Mouse (Mus musculus): ENCODE results near the gene Nsl1. TPM values are rescaled to one million over a fixed set of nuclear protein-coding genes. Genes with fewer than 3 reads are reported as not detected.

Nsl1 gene
- polyA plus RNA-seq, 1 experiment from 2014 or later: 1.5 TPM

- no peak overlapping the region for H3K9ac ChIP-seq (replicated peaks; ENCODE audit: low read depth)
- H3K27me3 ChIP-seq (replicated peaks; ENCODE audit: insufficient read depth, low read length): no peaks in the 10 kb centered on the region
- 47% methylated on average over 9 of the region's 9 CpGs for WGBS
- DNase-seq (ENCODE audit: low spot score) (no peak), ATAC-seq (no peak)
- H3K4me2 ChIP-seq (replicated peaks; ENCODE audit: low read depth, low read length): peak overlapping the region; percentile 93; the same call in 1 of the 2 replicates
- no peaks in the 10 kb centered on the region for H3K9me3 ChIP-seq (ENCODE audit: low read length)
- H3K4me1 ChIP-seq (ENCODE audit: insufficient read depth, low read depth, low read length): peaks cover 9% of the 10 kb centered on the region; the same call in 1 of the 2 replicates
- H3K4me3 ChIP-seq (ENCODE audit: low read depth, low read length): 0 out of 2 replicates have a peak overlapping the region, but pooled peaks have one; percentile 67
- no peaks in the 10 kb centered on the region for H3K36me3 ChIP-seq (ENCODE audit: insufficient read depth, low read length)
- no peak for TF ChIP-seq EP300 (IDR thresholded peaks at IDR 0.05)
- TF ChIP-seq CTCF (IDR thresholded peaks at IDR 0.05): no peak
- H3K27ac ChIP-seq (ENCODE audit: low read length): no peak overlapping the region
These were observed 888 bp downstream of the Nsl1 start for GRCm38 (mm10) chr1:191063700-191064099.

GRCm38 (mm10) chr1:191064535-191064934 is 1.7 kb downstream of the Nsl1 start:
- Histone ChIP-seq H3K4me2 (replicated peaks; ENCODE audit: low read depth, low read length) (no peak overlapping the region), H3K27me3 (replicated peaks; ENCODE audit: insufficient read depth, low read length) (no peaks in the 10 kb centered on the region), H3K4me1 (ENCODE audit: insufficient read depth, low read depth, low read length) (peaks cover 9% of the 10 kb centered on the region; the same call in 1 of the 2 replicates), H3K36me3 (ENCODE audit: insufficient read depth, low read length) (no peaks in the 10 kb centered on the region), H3K9ac (replicated peaks; ENCODE audit: low read depth) (no peak overlapping the region), H3K9me3 (ENCODE audit: low read length) (no peaks in the 10 kb centered on the region), H3K4me3 (ENCODE audit: low read depth, low read length) (no peak overlapping the region), H3K27ac (ENCODE audit: low read length) (no peak overlapping the region)
- WGBS: 84% methylated on average over 2 of the region's 2 CpGs
- ATAC-seq (no peak), DNase-seq (ENCODE audit: low spot score) (no peak)
- no peak for TF ChIP-seq CTCF (IDR thresholded peaks at IDR 0.05)
- no peak for TF ChIP-seq EP300 (IDR thresholded peaks at IDR 0.05)

DNA sequence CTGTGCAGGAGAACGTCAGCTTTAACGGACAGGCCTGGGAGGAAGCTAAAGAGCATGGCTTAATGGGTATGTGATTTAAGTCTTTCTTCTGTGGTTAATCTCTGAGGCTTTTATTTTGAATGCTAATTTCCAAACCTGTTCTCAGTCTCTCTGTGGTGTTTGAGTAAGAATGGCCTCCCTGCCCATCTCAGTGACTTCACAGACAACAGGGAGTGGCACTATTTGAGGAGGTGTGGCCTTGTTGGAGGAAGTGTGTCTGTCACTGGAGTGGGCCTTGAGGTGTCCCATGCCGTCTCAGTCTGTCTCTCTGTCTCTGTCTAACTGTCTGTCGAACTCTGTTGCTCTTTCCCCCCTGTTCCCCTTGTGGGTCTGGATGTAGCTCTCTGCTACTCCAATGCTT is 2.4 kb downstream of the Nsl1 start:
- Histone ChIP-seq H3K36me3 (ENCODE audit: insufficient read depth, low read length) (no peaks in the 10 kb centered on the region), H3K9ac (replicated peaks; ENCODE audit: low read depth) (no peak overlapping the region), H3K4me3 (ENCODE audit: low read depth, low read length) (no peak overlapping the region), H3K27ac (ENCODE audit: low read length) (no peak overlapping the region), H3K27me3 (replicated peaks; ENCODE audit: insufficient read depth, low read length) (no peaks in the 10 kb centered on the region), H3K9me3 (ENCODE audit: low read length) (no peaks in the 10 kb centered on the region), H3K4me1 (ENCODE audit: insufficient read depth, low read depth, low read length) (peaks cover 9% of the 10 kb centered on the region; the same call in 1 of the 2 replicates), H3K4me2 (replicated peaks; ENCODE audit: low read depth, low read length) (no peak overlapping the region)
- no peak for ATAC-seq
- TF ChIP-seq EP300 (IDR thresholded peaks at IDR 0.05): no peak
- TF ChIP-seq CTCF (IDR thresholded peaks at IDR 0.05): no peak
- DNase-seq (ENCODE audit: low spot score): no peak
- 81% methylated on average over 4 of the region's 4 CpGs for WGBS

GRCm38 (mm10) chr1:191068377-191068776 is 5.6 kb downstream of the Nsl1 start:
- Histone ChIP-seq H3K4me3 (ENCODE audit: low read depth, low read length) (no peak overlapping the region), H3K27me3 (replicated peaks; ENCODE audit: insufficient read depth, low read length) (no peaks in the 10 kb centered on the region), H3K9me3 (ENCODE audit: low read length) (no peaks in the 10 kb centered on the region), H3K27ac (ENCODE audit: low read length) (no peak overlapping the region), H3K9ac (replicated peaks; ENCODE audit: low read depth) (no peak overlapping the region), H3K36me3 (ENCODE audit: insufficient read depth, low read length) (no peaks in the 10 kb centered on the region), H3K4me1 (ENCODE audit: insufficient read depth, low read depth, low read length) (peaks cover 1% of the 10 kb centered on the region; the same call in 1 of the 2 replicates), H3K4me2 (replicated peaks; ENCODE audit: low read depth, low read length) (no peak overlapping the region)
- TF ChIP-seq EP300 (IDR thresholded peaks at IDR 0.05) (no peak), CTCF (IDR thresholded peaks at IDR 0.05) (peak; percentile 50)
- WGBS: 79% methylated on average over 5 of the region's 5 CpGs
- DNase-seq (ENCODE audit: low spot score) (no peak), ATAC-seq (no peak)

- Histone ChIP-seq H3K9ac (replicated peaks; ENCODE audit: low read depth) (no peak overlapping the region), H3K27me3 (replicated peaks; ENCODE audit: insufficient read depth, low read length) (no peaks in the 10 kb centered on the region), H3K9me3 (ENCODE audit: low read length) (no peaks in the 10 kb centered on the region), H3K4me3 (ENCODE audit: low read depth, low read length) (no peak overlapping the region), H3K4me2 (replicated peaks; ENCODE audit: low read depth, low read length) (no peak overlapping the region), H3K27ac (ENCODE audit: low read length) (no peak overlapping the region), H3K36me3 (ENCODE audit: insufficient read depth, low read length) (no peaks in the 10 kb centered on the region), H3K4me1 (ENCODE audit: insufficient read depth, low read depth, low read length) (no peaks in the 10 kb centered on the region)
- WGBS: 80% methylated on average over 4 of the region's 4 CpGs
- TF ChIP-seq CTCF (IDR thresholded peaks at IDR 0.05) (no peak), EP300 (IDR thresholded peaks at IDR 0.05) (no peak)
- no peak for ATAC-seq
- no peak for DNase-seq (ENCODE audit: low spot score)
These were observed 7.4 kb downstream of the Nsl1 start for GRCm38 (mm10) chr1:191070259-191070658.

GRCm38 (mm10) chr1:191071613-191072012 is 8.8 kb downstream of the Nsl1 start:
- Histone ChIP-seq H3K4me2 (replicated peaks; ENCODE audit: low read depth, low read length) (no peak overlapping the region), H3K36me3 (ENCODE audit: insufficient read depth, low read length) (no peaks in the 10 kb centered on the region)

More at GRCm38 (mm10) chr1:191071613-191072012, 8.8 kb downstream of the Nsl1 start:
- Histone ChIP-seq H3K4me1 (ENCODE audit: insufficient read depth, low read depth, low read length) (no peaks in the 10 kb centered on the region), H3K27ac (ENCODE audit: low read length) (no peak overlapping the region), H3K27me3 (replicated peaks; ENCODE audit: insufficient read depth, low read length) (no peaks in the 10 kb centered on the region), H3K4me3 (ENCODE audit: low read depth, low read length) (no peak overlapping the region), H3K9me3 (ENCODE audit: low read length) (no peaks in the 10 kb centered on the region), H3K9ac (replicated peaks; ENCODE audit: low read depth) (no peak overlapping the region)
- no peak for DNase-seq (ENCODE audit: low spot score)
- WGBS: 83% methylated on average over 6 of the region's 6 CpGs
- ATAC-seq: no peak
- TF ChIP-seq CTCF (IDR thresholded peaks at IDR 0.05) (no peak), EP300 (IDR thresholded peaks at IDR 0.05) (no peak)

All from lung, postnatal 0 days (tissue).